13 mouse cellular contexts compared by ENCODE assay signal in genomic region chr19:56300835-56301234, GRCm38 (mm10). TPM values are rescaled to one million over a fixed set of nuclear protein-coding genes. Genes with fewer than 3 reads are reported as not detected.
DNase-seq lines count a peak whose midpoint lies in the region; ATAC-seq and TF ChIP-seq lines count a peak whose summit lies in the region.
"Had no signal": no experiment of that assay in that cellular context is flagged by ENCODE, and none has a peak within 500 bp of the region (broad histone marks: within the 10 kb centered on the region; RNA-seq: fewer than 3 reads in every experiment).

No protein-coding gene starts in this region.

- H3K4me2 ChIP-seq in heart, embryonic 11.5 days: no peak overlapping the region
- no peak overlapping the region for H3K4me2 ChIP-seq in midbrain, postnatal 0 days (ENCODE audit: low read depth, low read length, poor library complexity, severe bottlenecking)
- H3K4me2 ChIP-seq in midbrain, embryonic 13.5 days (replicated peaks): no peak overlapping the region
- H3K4me2 ChIP-seq in kidney, embryonic 14.5 days (replicated peaks; ENCODE audit: low read depth, low read length): no peak overlapping the region

- no peak overlapping the region for H3K4me3 ChIP-seq in heart, embryonic 11.5 days (ENCODE audit: low read depth, low read length)
- no peak overlapping the region for H3K4me3 ChIP-seq in midbrain, postnatal 0 days (ENCODE audit: low read depth, low read length)
- no peak overlapping the region for H3K4me3 ChIP-seq in midbrain, embryonic 13.5 days (replicated peaks)
- no peak overlapping the region for H3K4me3 ChIP-seq in kidney, embryonic 14.5 days (ENCODE audit: low read length)

- TF ChIP-seq CTCF in midbrain, postnatal 0 days (IDR thresholded peaks at IDR 0.05): no peak

- ATAC-seq in heart, embryonic 11.5 days (replicated peaks; ENCODE audit: insufficient number of reproducible peaks, low FRiP score, low TSS enrichment): no peak
- no peak for ATAC-seq in midbrain, postnatal 0 days (ENCODE audit: low FRiP score)
- ATAC-seq in midbrain, embryonic 13.5 days: no peak
- no peak for ATAC-seq in kidney, embryonic 14.5 days (ENCODE audit: low FRiP score, low TSS enrichment)

- peak; percentile 29 to 51 for DNase-seq in heart, adult 18-20 months
- peak; percentile 60 for DNase-seq in midbrain, postnatal 0 days (ENCODE audit: low spot score)
- peak; percentile 86 for DNase-seq in gastrocnemius, postnatal 14 days
- DNase-seq in skeletal muscle tissue, adult 2 months (ENCODE audit: low read depth, low spot score): peak; percentile 87
- DNase-seq in ovary, postnatal 36 days (ENCODE audit: low spot score): no peak
- DNase-seq: lung, postnatal 36 days had no signal

- intact Hi-C loops in gastrocnemius, postnatal 14 days (cut with DNase I; ENCODE audit: low total_unique reads): no loop called here

- no peaks in the 10 kb centered on the region for H3K4me1 ChIP-seq in heart, embryonic 11.5 days (ENCODE audit: control insufficient read depth, insufficient read depth, low read length)
- H3K4me1 ChIP-seq in midbrain, postnatal 0 days (ENCODE audit: insufficient read depth, low read length): no peaks in the 10 kb centered on the region
- no peaks in the 10 kb centered on the region for H3K4me1 ChIP-seq in midbrain, embryonic 13.5 days (replicated peaks)
- H3K4me1 ChIP-seq in kidney, embryonic 14.5 days (ENCODE audit: control insufficient read depth, insufficient read depth, low read length): no peaks in the 10 kb centered on the region

- H3K27me3 ChIP-seq in heart, embryonic 11.5 days (ENCODE audit: control insufficient read depth, insufficient read depth, low read length): no peaks in the 10 kb centered on the region
- no peaks in the 10 kb centered on the region for H3K27me3 ChIP-seq in midbrain, postnatal 0 days (ENCODE audit: insufficient read depth, low read length)
- H3K27me3 ChIP-seq in midbrain, embryonic 13.5 days: no peaks in the 10 kb centered on the region; the same call in 1 of the 2 replicates
- H3K27me3 ChIP-seq in kidney, embryonic 14.5 days (ENCODE audit: control insufficient read depth, insufficient read depth, low read length): no peaks in the 10 kb centered on the region

- no peaks in the 10 kb centered on the region for H3K9me3 ChIP-seq in heart, embryonic 11.5 days (replicated peaks; ENCODE audit: control insufficient read depth, low read length)
- H3K9me3 ChIP-seq in midbrain, postnatal 0 days (ENCODE audit: low read length): no peaks in the 10 kb centered on the region
- H3K9me3 ChIP-seq in midbrain, embryonic 13.5 days: no peaks in the 10 kb centered on the region
- H3K9me3 ChIP-seq in kidney, embryonic 14.5 days (ENCODE audit: control insufficient read depth, low read length): no peaks in the 10 kb centered on the region

- 67% methylated on average over 11 of the region's 11 CpGs for WGBS in heart, embryonic 11.5 days (ENCODE audit: insufficient replicate concordance)
- WGBS in midbrain, postnatal 0 days: 73% methylated on average over 11 of the region's 11 CpGs
- WGBS in midbrain, embryonic 13.5 days: 70% methylated on average over 11 of the region's 11 CpGs
- 72% methylated on average over 11 of the region's 11 CpGs for WGBS in kidney, embryonic 14.5 days

- H3K27ac ChIP-seq in heart, embryonic 11.5 days (ENCODE audit: low read depth, low read length): no peak overlapping the region
- no peak overlapping the region for H3K27ac ChIP-seq in midbrain, postnatal 0 days (ENCODE audit: low read depth, low read length)
- H3K27ac ChIP-seq in midbrain, embryonic 13.5 days: no peak overlapping the region
- no peak overlapping the region for H3K27ac ChIP-seq in kidney, embryonic 14.5 days (ENCODE audit: low read depth, low read length)

- no peaks in the 10 kb centered on the region for H3K36me3 ChIP-seq in heart, embryonic 11.5 days (ENCODE audit: control insufficient read depth, insufficient read depth, low read length)
- no peaks in the 10 kb centered on the region for H3K36me3 ChIP-seq in midbrain, postnatal 0 days (ENCODE audit: insufficient read depth, low read length)
- H3K36me3 ChIP-seq in midbrain, embryonic 13.5 days: no peaks in the 10 kb centered on the region
- no peaks in the 10 kb centered on the region for H3K36me3 ChIP-seq in kidney, embryonic 14.5 days (ENCODE audit: control insufficient read depth, insufficient read depth, low read length)

- H3K9ac ChIP-seq in heart, embryonic 11.5 days (ENCODE audit: low read depth, low read length): no peak overlapping the region
- H3K9ac ChIP-seq in midbrain, postnatal 0 days (replicated peaks; ENCODE audit: low read length, poor library complexity, severe bottlenecking): no peak overlapping the region
- H3K9ac ChIP-seq in midbrain, embryonic 13.5 days (replicated peaks): no peak overlapping the region
- no peak overlapping the region for H3K9ac ChIP-seq in kidney, embryonic 14.5 days (ENCODE audit: low read depth, low read length)

RNA-seq across cellular contexts. Expression of gene Habp2, which starts 13.9 kb away (rescaled TPM):
- not detected for total RNA-seq in heart, adult 18-20 months (2021)
- 0.84 and 1.9 TPM in 2 replicates for polyA plus RNA-seq in heart, embryonic 11.5 days (2014; fragmentation: Nextera tagmentation; extraction: Ambion mirVana)
- not detected in 2 replicates for total RNA-seq in midbrain, postnatal 0 days (2014; rRNA removed)
- 0.06 and 0.12 TPM in 2 replicates for polyA plus RNA-seq in midbrain, postnatal 0 days (2015; fragmentation: Nextera tagmentation; extraction: Ambion mirVana)
- polyA plus RNA-seq in midbrain, embryonic 13.5 days (2015; fragmentation: Nextera tagmentation; extraction: Ambion mirVana): 0.09 and 0.19 TPM in 2 replicates
- not detected for total RNA-seq in gastrocnemius, postnatal 14 days (2021)
- 12.7 and 20.4 TPM in 2 replicates for polyA plus RNA-seq in kidney, embryonic 14.5 days (2014; fragmentation: Nextera tagmentation; extraction: Ambion mirVana)
- total RNA-seq: CH12.LX; left cerebral cortex, postnatal 36 days had no signal
- polyA plus RNA-seq: embryonic facial prominence, embryonic 11.5 days; testis, adult 2 months had no signal
